Mouse (Mus musculus) heart, adult 2 months (tissue): ENCODE results near the gene AC140267.1. TPM values are rescaled to one million over a fixed set of nuclear protein-coding genes. Genes with fewer than 3 reads are reported as not detected.

Experiments
- DNase-seq, 2 experiments: peaks; one replicate each; pipeline ENCODE4 v3.0.0; 2021
- H3K27ac ChIP-seq: fragments of 200-600 bp; 2 replicates; pipeline ENCODE4 v1.8.1; 2022
- H3K27me3 ChIP-seq: fragments of 200-500 bp; 2 replicates; pipeline ENCODE4 v1.6.1; 2012; ENCODE audit warnings: mild to moderate bottlenecking, low read length, inconsistent platforms, mixed read lengths; ENCODE audit not compliant: control insufficient read depth, insufficient read depth
- H3K36me3 ChIP-seq: fragments of 200-500 bp; 2 replicates; pipeline ENCODE4 v1.6.1; 2012; ENCODE audit warnings: low read length, inconsistent platforms; ENCODE audit not compliant: control insufficient read depth, insufficient read depth
- H3K4me1 ChIP-seq: fragments of 200-500 bp; 2 replicates; pipeline ENCODE4 v1.6.1; 2011; ENCODE audit warnings: low read length; ENCODE audit not compliant: control insufficient read depth, insufficient read depth
- H3K4me3 ChIP-seq: fragments of 200-600 bp; 2 replicates; pipeline ENCODE4 v1.8.1; 2022
- H3K79me2 ChIP-seq: fragments of 200-500 bp; replicated peaks from 2 replicates; pipeline ENCODE4 v1.6.1; 2012; ENCODE audit warnings: mild to moderate bottlenecking, inconsistent platforms, low read length, moderate library complexity, mixed read lengths; ENCODE audit not compliant: control insufficient read depth, insufficient read depth
- H3K9ac ChIP-seq: fragments of 200-500 bp; 2 replicates; pipeline ENCODE4 v1.6.1; 2012; ENCODE audit warnings: low read depth, mild to moderate bottlenecking, control low read depth, inconsistent platforms, low read length, mixed read lengths
- CTCF ChIP-seq: fragments of 200-600 bp; IDR thresholded peaks from 2 replicates; pipeline ENCODE4 v1.8.1; 2022; ENCODE audit warnings: antibody characterized with exemption, mild to moderate bottlenecking, moderate library complexity
- EP300 ChIP-seq: fragments of 200-500 bp; IDR thresholded peaks from 2 replicates; pipeline ENCODE4 v1.6.1; 2011; ENCODE audit warnings: low read depth, low read length, control low read depth; ENCODE audit not compliant: insufficient read depth
- POLR2A ChIP-seq: fragments of 200-500 bp; IDR thresholded peaks from 2 replicates; pipeline ENCODE4 v1.6.1; 2011; ENCODE audit warnings: mild to moderate bottlenecking, low read depth, low read length, control low read depth; ENCODE audit not compliant: insufficient read depth
- WGBS: fragments of 180-500 bp; shearing (Covaris S2); methylation state at CpG from one replicate; pipeline ENCODE4 v1.1.7; 2018; 5-methylcytosine and 5-hydroxymethylcytosine counted together
- intact Hi-C: fragments of 180-260 bp; cut with DNase I; formaldehyde crosslinking; loops from one replicate; pipeline ENCODE4 v1.15.1; 2025
- polyA plus RNA-seq: library from polyadenylated mRNA; depleted of rRNA; stranded (reverse); fragments of >200 nt; gene quantifications from 2 replicates; pipeline ENCODE4 v1.2.3, GENCODE M21; 2012
- total RNA-seq, 2 experiments: library from RNA; stranded (reverse); gene quantifications; 2 replicates each; pipeline ENCODE4 v1.2.3; 2021

Gene AC140267.1
- total and polyA plus RNA-seq, 3 experiments = 10.3 to 29.5 TPM; not detected in 1

GRCm38 (mm10) chr15:80233733-80234509, 1.7 kb upstream of the AC140267.1 start, which contains the start of gene Mief1:
Gene Mief1, plus strand, starts transcription at chr15:80234018.
- Histone ChIP-seq H3K4me3 (peak within 1 kb of the TSS; percentile 70), H3K27ac (peak within 1 kb of the TSS; percentile 80), H3K79me2 (peaks cover 2% of the 10 kb centered on the region; the same call in 1 of the 2 replicates), H3K9ac (peak within 1 kb of the TSS; percentile 78), H3K36me3 (peaks cover 8% of the 10 kb centered on the region), H3K27me3 (no peaks in the 10 kb centered on the region), H3K4me1 (peaks cover 3% of the 10 kb centered on the region; the same call in 1 of the 2 replicates)
- intact Hi-C loops = loop anchor here (1.0 kb wide), 1 partner anchor 21 kb away; the partner anchor contains the start of gene Atf4
- TF ChIP-seq EP300 = peak; percentile 29; the same call in 1 of the 2 replicates
- TF ChIP-seq POLR2A = peak; percentile 83
- peak; percentile 28 for TF ChIP-seq CTCF
- peak; percentile 99 for DNase-seq
- WGBS = under 1% methylated on average over 56 of the region's 67 CpGs

- no peak for DNase-seq
- no peaks in the 10 kb centered on the region for H3K27me3 ChIP-seq
- no peak overlapping the region for H3K9ac ChIP-seq
- 93% methylated on average over 12 of the region's 12 CpGs for WGBS
- H3K36me3 ChIP-seq = peaks cover 2% of the 10 kb centered on the region; the same call in 1 of the 2 replicates
- peaks cover 2% of the 10 kb centered on the region; the same call in 1 of the 2 replicates for H3K79me2 ChIP-seq
- no peak overlapping the region for H3K27ac ChIP-seq
- no peak overlapping the region for H3K4me3 ChIP-seq
- intact Hi-C loops = no loop called here
- TF ChIP-seq CTCF (no peak), POLR2A (no peak), EP300 (no peak)
- peaks cover 2% of the 10 kb centered on the region; the same call in 1 of the 2 replicates for H3K4me1 ChIP-seq
These were observed 12.5 kb downstream of the AC140267.1 start for GRCm38 (mm10) chr15:80248135-80248534.

GRCm38 (mm10) chr15:80248596-80248995, 13.0 kb downstream of the AC140267.1 start:
- H3K79me2 ChIP-seq = peaks cover 2% of the 10 kb centered on the region; the same call in 1 of the 2 replicates
- H3K36me3 ChIP-seq = peaks cover 2% of the 10 kb centered on the region; the same call in 1 of the 2 replicates
- no peak overlapping the region for H3K9ac ChIP-seq
- no peaks in the 10 kb centered on the region for H3K27me3 ChIP-seq
- TF ChIP-seq EP300 (no peak), CTCF (no peak)
- no peak for DNase-seq
- peaks cover 2% of the 10 kb centered on the region; the same call in 1 of the 2 replicates for H3K4me1 ChIP-seq
- no peak overlapping the region for H3K4me3 ChIP-seq
- no peak overlapping the region for H3K27ac ChIP-seq
- 100% methylated on average over 1 of the region's 1 CpGs for WGBS
- intact Hi-C loops = no loop called here

- intact Hi-C loops = loop anchor here (10.0 kb wide), 2 partner anchors 305 to 945 kb away; partner anchors contain the start of gene Mrtfa
- TF ChIP-seq CTCF (no peak), EP300 (no peak), POLR2A (no peak)
- 90% methylated on average over 10 of the region's 10 CpGs for WGBS
- Histone ChIP-seq H3K9ac (no peak overlapping the region), H3K36me3 (peaks cover 2% of the 10 kb centered on the region; the same call in 1 of the 2 replicates), H3K4me3 (no peak overlapping the region), H3K79me2 (peaks cover 2% of the 10 kb centered on the region; the same call in 1 of the 2 replicates), H3K4me1 (peaks cover 4% of the 10 kb centered on the region), H3K27ac (no peak overlapping the region), H3K27me3 (no peaks in the 10 kb centered on the region)
- no peak for DNase-seq
These were observed 14.0 kb downstream of the AC140267.1 start for GRCm38 (mm10) chr15:80249672-80250071.

GRCm38 (mm10) chr15:80250586-80250985, 15.0 kb downstream of the AC140267.1 start:
- intact Hi-C loops = loop anchor here (10.0 kb wide), 2 partner anchors 306 to 944 kb away; partner anchors contain the start of gene Mrtfa
- Histone ChIP-seq H3K27ac (peak overlapping the region; percentile 49; the same call in 1 of the 2 replicates), H3K36me3 (peaks cover 2% of the 10 kb centered on the region; the same call in 1 of the 2 replicates), H3K79me2 (peaks cover 2% of the 10 kb centered on the region; the same call in 1 of the 2 replicates), H3K4me3 (no peak overlapping the region), H3K9ac (no peak overlapping the region), H3K4me1 (peaks cover 4% of the 10 kb centered on the region), H3K27me3 (no peaks in the 10 kb centered on the region)
- 59% methylated on average over 6 of the region's 6 CpGs for WGBS
- TF ChIP-seq CTCF (no peak), EP300 (no peak), POLR2A (no peak)
- DNase-seq = no peak
